Mouse (Mus musculus) gastrocnemius, postnatal 14 days (tissue): ENCODE data around the gene Tubgcp4. TPM values are rescaled to one million over a fixed set of nuclear protein-coding genes. Genes with fewer than 3 reads are reported as not detected.
"Not testable (repeated sequence)": the region's sequence is repeated elsewhere in the genome, so short reads cannot be mapped to it uniquely, and the experiment has no call there.

Source experiments
- DNase-seq: peaks from one replicate; pipeline ENCODE4 v3.0.0; 2021; ENCODE audit warnings: mixed read lengths
- intact Hi-C: fragments of 180-260 bp; cut with DNase I; formaldehyde crosslinking; loops from one replicate; pipeline ENCODE4 v1.15.1; 2025; ENCODE audit warnings: low total_unique reads
- long read RNA-seq, 2 experiments: library from polyadenylated mRNA; stranded (forward); transcript quantifications; one replicate each; pipeline ENCODE4 v2.0.0; 2021
- total RNA-seq, 2 experiments: library from RNA; stranded (reverse); gene quantifications; 2 replicates each; pipeline ENCODE4 v1.2.3; 2021

The Tubgcp4 gene
- total RNA-seq: 1 to 10 TPM; 7.9 to 8.9 TPM
- long read RNA-seq, experiment 1, full-length matches to known transcripts: 5 of 6 reads
- long read RNA-seq, experiment 1, partial matches to known transcripts: 0 of 6 reads
- long read RNA-seq, experiment 1, other reads (novel, unspliced or antisense): 1 of 6 reads
- long read RNA-seq, experiment 2, full-length matches to known transcripts: 9 of 10 reads
- long read RNA-seq, experiment 2, partial matches to known transcripts: 0 of 10 reads
- long read RNA-seq, experiment 2, other reads (novel, unspliced or antisense): 1 of 10 reads

DNA sequence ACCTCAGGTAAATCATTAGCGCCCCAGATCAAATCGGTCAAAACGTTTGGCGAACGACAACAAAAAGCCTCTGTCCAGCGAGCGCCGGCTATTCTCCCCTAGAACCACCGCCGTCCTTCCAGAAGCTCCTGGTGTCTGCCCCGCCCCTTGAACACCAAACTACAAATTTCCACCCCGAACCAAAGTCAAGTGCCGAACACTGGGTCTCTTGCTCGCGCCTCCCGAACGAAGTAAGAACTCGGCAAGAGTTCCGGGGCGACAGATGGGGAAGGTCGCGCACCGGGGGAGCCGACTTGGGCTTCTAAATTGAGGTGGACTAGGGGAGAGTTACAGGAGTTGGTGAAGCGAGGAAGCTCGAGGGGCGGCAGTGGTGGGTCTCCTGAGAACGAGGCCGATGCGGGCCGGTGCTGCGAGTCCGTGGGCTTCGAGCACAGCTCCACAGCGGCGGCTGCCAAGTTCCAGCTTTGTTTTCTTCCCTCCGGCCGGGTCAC, at the start of gene Tubgcp4:
Gene Tubgcp4, plus strand, starts transcription at position 174 of the 491 bp plus-strand sequence.
- peak; percentile 37 for DNase-seq
- intact Hi-C loops: no loop called here

DNA sequence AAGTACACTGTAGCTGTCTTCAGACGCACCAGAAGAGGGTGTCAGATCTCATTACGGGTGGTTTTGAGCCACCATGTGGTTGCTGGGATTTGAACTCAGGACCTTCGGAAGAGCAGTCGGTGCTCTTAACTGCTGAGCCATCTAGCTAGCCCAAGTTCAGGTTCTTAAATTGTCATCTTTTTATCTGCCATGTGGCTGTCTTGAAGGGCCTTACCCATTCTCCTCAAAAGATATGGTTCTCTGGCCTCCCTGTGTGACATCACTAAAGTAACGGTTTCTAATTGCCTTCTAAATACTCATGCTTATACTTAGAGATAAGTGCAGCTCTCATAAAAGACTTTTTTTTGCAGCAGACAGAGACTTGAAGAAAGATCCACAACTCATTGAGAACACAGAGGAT, 44.2 kb upstream of the Tubgcp4 start:
- intact Hi-C loops, DNase-seq: not testable (repeated sequence)

DNA sequence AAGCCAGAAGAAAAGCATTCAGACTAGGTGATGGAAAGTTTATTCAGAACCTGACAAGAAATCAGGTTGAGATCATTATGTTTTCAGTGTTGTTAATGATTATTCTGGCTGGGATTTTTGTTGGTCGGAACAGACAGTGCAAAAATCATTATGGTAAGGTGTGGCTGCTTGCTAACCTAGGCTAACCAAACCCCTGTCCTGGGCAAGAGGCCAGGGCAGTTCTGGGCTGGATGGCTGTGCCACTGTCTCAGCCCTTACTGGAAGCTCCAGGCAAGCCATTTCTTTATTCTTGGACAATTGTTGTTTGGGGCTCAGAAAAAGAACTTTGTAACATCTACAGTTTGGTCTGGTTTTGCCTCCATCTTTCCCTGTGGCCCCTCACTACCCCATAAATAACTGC, 42.9 kb upstream of the Tubgcp4 start:
- DNase-seq: no peak
- intact Hi-C loops: no loop called here

- no peak for DNase-seq
- intact Hi-C loops: no loop called here
Observed at GRCm38 (mm10) chr2:121128865-121129620, 41.4 kb upstream of the Tubgcp4 start.

- no peak for DNase-seq
- intact Hi-C loops: no loop called here
Observed at GRCm38 (mm10) chr2:121132822-121133221, 37.6 kb upstream of the Tubgcp4 start.

DNA sequence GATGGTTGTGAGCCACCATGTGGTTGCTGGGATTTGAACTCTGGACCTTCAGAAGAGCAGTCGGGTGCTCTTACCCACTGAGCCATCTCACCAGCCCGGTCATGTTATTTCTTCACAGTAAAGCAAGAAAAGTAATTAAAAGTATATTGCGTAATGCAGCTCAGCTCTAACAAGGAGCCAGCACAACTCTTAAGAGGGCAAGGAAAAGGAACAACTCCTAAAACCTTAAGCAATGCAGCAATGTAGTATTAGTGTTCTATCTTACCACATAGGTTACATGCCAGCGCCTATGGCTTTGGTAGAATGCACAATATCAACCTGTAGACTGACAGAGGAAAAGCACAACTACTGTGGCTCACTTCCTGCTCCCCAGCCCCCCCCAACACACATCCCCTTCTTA, 33.1 kb upstream of the Tubgcp4 start:
- no peak for DNase-seq
- intact Hi-C loops: no loop called here

- intact Hi-C loops: no loop called here
- peak; percentile 9 for DNase-seq
Observed at GRCm38 (mm10) chr2:121139266-121140017, 31.0 kb upstream of the Tubgcp4 start.

DNA sequence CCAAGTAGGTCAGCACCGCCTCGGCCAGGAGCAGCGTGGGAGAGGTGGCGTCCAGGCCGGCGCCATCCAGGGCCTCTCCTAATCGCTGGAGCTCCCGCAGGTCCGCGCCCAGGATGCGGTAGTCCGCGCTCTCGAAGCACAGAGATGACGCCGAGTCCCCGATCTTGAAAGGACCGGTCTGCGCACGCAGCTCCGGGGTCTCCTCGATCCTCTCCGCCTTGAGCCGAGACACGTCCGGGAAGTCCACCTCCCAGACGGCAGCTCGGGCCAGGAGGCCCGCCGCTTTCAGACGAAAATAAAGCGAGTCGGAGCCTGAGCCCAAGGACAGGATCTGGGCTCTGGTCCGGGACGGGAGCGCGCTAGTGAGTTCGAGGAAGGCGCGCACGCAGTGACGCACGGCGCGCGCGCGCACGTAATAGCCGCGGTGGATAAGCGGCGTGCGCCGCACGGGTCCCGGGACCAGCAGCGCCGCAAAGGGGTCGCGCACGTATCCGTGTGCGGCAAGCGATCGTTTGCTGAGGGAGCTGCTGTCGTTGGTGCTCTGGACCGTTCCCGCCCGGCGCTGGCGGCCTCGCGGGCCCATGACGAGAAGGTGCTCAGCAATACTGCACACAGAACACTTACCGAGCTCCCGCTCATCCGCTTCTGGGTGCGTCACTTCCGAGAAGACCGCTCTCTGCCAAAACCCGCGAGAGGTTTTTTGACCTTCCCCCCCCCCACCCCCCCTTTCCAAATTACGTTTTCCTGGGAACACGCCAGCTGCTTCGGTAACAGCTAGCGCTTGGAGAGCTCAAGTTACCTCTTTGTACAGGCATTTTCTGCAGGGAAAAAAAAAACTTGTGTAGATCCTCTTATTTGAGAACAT, 30.2 kb upstream of the Tubgcp4 start, which contains the start of the genes Adal and Lcmt2:
Gene Adal, plus strand, starts transcription at position 411 of the 865 bp plus-strand sequence.
Gene Lcmt2, minus strand, starts transcription at position 636 of the 865 bp plus-strand sequence.
- intact Hi-C loops: no loop called here
- DNase-seq: peak; percentile 90

DNA sequence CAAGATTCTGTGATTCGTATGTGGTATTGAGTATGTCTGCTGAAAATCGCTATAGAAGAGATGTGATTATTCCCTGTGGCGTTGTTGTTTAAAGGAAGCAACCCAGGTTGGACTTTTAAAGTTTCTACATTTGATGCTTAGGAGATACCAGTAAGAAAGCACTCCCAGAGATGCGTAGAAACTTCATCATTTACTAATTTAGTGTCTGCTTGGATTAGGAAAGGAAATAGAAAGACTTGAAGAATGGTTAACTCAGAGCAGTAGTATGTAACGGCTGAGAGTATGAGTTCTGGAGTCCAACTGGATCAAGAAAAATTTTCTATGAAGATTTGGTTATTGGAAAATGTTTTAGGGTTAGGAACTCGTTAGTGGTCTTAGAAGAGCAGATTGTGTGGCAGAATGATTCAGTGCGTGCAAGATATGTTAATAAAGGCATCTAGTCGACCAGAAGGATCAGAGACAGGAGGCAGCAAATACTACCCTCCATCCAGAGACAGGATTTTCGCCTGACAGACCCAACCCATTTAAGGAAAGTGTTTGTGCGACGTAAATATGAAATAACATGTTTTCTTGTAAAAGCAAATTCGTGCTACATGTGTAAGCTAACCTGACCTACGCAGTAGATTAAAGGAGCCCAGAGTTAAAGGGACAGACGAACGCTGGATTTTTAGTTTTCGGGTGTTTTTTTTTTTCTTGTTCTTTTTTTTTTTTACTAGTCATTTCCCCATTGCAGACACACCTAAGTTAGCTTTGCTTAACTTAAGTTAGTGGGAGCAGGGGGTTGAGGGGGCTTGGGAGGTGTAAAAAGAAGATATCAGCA, 29.0 kb upstream of the Tubgcp4 start:
- no peak for DNase-seq
- intact Hi-C loops: no loop called here

DNA sequence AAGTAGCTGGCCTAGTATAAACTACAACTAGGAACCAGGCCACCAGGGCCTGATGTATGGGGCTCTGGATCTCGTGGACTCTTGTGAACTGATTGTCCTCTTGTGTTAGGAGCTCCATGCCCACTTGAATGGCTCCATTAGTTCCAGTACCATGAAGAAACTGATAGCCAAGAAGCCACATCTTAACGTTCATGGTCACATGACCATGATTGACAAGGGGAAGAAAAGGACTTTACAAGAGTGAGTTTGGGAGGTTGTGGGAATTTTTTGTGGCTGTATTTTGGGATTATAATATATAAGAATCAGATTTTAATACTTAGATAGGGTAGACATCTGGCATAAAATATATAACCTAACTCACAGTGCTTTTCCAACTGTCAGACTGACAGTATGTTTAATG, 28.0 kb upstream of the Tubgcp4 start:
- no peak for DNase-seq
- intact Hi-C loops: no loop called here

- intact Hi-C loops: no loop called here
- no peak for DNase-seq
Observed at GRCm38 (mm10) chr2:121149679-121150078, 20.8 kb upstream of the Tubgcp4 start.

GRCm38 (mm10) chr2:121153100-121153499, 17.4 kb upstream of the Tubgcp4 start:
- DNase-seq: no peak

DNA sequence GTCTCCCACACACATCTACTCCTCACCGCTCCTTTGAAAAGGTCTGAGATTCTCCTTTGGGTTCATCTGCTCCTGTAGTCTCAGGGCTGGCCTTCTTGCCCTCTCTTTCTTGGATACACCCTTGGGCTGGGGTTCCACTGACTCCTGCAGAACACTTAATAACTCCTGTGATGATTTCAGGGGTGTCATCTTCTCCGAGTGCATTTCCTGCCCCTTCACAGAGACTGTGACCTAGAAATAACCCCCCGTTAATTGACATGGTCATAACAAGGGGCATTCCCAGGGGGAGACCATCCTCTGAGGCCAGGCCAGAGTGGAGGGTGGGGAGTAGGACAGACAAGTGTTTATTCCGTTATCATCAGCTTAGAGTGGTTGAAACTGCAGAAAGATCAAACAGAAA, 1.3 kb upstream of the Tubgcp4 start:
- DNase-seq: no peak
- intact Hi-C loops: no loop called here

More at GRCm38 (mm10) chr2:121153100-121153499, 17.4 kb upstream of the Tubgcp4 start:
- intact Hi-C loops: no loop called here

DNA sequence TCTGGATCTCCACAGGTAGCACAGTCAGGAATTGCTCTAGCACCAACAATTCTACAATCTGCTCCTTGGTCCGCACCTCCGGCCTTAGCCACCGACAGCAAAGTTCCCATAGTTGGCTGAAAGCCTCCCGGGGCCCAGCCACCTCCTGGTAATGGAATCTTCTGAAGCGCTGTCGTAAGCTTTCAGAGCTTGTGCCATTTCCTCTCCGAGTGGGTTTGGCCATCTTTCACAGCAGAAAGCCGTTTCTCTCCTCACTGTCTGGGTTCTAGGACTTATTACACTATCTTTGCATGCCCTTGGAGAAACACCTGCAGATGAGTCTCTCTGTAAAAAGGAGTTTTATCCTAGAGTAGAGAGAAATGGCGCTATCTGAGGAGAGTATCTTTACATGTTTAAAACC, 552 bp upstream of the Tubgcp4 start:
- DNase-seq: peak; percentile 29
- intact Hi-C loops: no loop called here

DNA sequence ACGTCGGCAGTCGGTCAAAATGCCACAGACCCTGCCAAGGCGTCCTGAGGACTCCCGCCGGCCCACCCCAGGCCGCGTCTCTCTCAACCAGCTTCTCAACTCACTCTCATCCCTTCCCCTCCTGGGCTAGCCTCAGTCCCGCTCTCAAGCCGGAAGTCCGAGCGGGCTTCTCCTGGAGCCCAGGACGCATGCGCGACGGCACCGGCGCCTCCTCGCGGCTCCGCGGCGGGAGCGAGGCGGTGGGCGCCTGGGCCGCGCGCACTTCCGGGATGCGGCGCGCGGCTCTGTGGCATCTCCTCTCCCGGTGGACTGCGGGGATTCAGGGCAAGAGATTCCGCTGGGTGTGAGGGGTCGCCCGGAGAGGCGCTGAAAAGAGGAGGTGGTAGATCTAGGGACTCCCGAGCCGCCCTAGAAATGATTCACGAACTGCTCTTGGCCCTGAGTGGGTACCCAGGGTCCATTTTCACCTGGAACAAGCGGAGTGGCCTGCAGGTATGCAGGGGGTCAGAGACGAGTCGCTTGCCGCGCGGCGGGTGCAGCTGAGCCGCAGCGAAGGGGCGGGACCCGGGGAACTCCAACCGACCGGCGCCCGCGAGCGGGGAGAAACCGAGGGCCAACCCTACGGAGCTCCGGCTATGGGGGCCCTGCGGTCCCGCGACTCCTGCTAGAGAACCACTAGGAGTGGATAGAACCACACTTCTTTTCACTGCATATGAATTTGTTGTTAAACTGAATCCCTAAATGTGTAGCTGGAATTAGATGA, 707 bp downstream of the Tubgcp4 start, which contains the start of gene Zscan29:
Gene Zscan29, minus strand, starts transcription at position 146 of the 763 bp plus-strand sequence.
- DNase-seq: peak; percentile 92
- intact Hi-C loops: no loop called here

- intact Hi-C loops: no loop called here
- DNase-seq: no peak
Observed at GRCm38 (mm10) chr2:121178828-121179479, 8.5 kb downstream of the Tubgcp4 start.

GRCm38 (mm10) chr2:121183431-121183830, 13.0 kb downstream of the Tubgcp4 start:
- intact Hi-C loops: no loop called here
- DNase-seq: no peak
